Mouse (Mus musculus): ENCODE measurements around the gene Specc1l. TPM values are rescaled to one million over a fixed set of nuclear protein-coding genes. Genes with fewer than 3 reads are reported as not detected.
A peak's percentile ranks its signal among the peaks of the same experiment; 100 is the strongest.

Specc1l gene
- polyA plus RNA-seq, 1 experiment from 2014 or later = 13.0 TPM

- Histone ChIP-seq H3K9me3 (ENCODE audit: control insufficient read depth) (no peaks in the 10 kb centered on the region), H3K27ac (ENCODE audit: low read depth, low read length) (peak overlapping the region; percentile 68), H3K27me3 (replicated peaks; ENCODE audit: control insufficient read depth, insufficient read depth, low read length) (no peaks in the 10 kb centered on the region), H3K36me3 (ENCODE audit: control insufficient read depth, insufficient read depth) (peaks cover 45% of the 10 kb centered on the region), H3K4me3 (ENCODE audit: low read depth, low read length) (no peak overlapping the region), H3K4me2 (replicated peaks; ENCODE audit: low read depth) (no peak overlapping the region), H3K4me1 (replicated peaks; ENCODE audit: control insufficient read depth, insufficient read depth, low read length) (peaks cover 17% of the 10 kb centered on the region), H3K9ac (ENCODE audit: low read depth, low read length) (no peak overlapping the region)
- no peak for TF ChIP-seq CTCF (IDR thresholded peaks at IDR 0.05; ENCODE audit: low read depth)
- peak; percentile 81 for ATAC-seq
- 29% methylated on average over 5 of the region's 5 CpGs for WGBS
Observed at GRCm38 (mm10) chr10:75299785-75300418, 88.0 kb downstream of the Specc1l start.

GRCm38 (mm10) chr10:75301195-75301806, 89.4 kb downstream of the Specc1l start:
- Histone ChIP-seq H3K36me3 (ENCODE audit: control insufficient read depth, insufficient read depth) (peaks cover 38% of the 10 kb centered on the region), H3K9ac (ENCODE audit: low read depth, low read length) (no peak overlapping the region), H3K9me3 (ENCODE audit: control insufficient read depth) (no peaks in the 10 kb centered on the region), H3K4me3 (ENCODE audit: low read depth, low read length) (no peak overlapping the region), H3K27me3 (replicated peaks; ENCODE audit: control insufficient read depth, insufficient read depth, low read length) (no peaks in the 10 kb centered on the region), H3K4me2 (replicated peaks; ENCODE audit: low read depth) (no peak overlapping the region), H3K27ac (ENCODE audit: low read depth, low read length) (no peak overlapping the region; the same call in 1 of the 2 replicates), H3K4me1 (replicated peaks; ENCODE audit: control insufficient read depth, insufficient read depth, low read length) (peaks cover 15% of the 10 kb centered on the region)
- TF ChIP-seq CTCF (IDR thresholded peaks at IDR 0.05; ENCODE audit: low read depth) = no peak
- WGBS = 87% methylated on average over 12 of the region's 12 CpGs
- no peak for ATAC-seq

- no peak for ATAC-seq
- no peak overlapping the region for H3K4me2 ChIP-seq (replicated peaks; ENCODE audit: low read depth)
- TF ChIP-seq CTCF (IDR thresholded peaks at IDR 0.05; ENCODE audit: low read depth) = no peak
- no peaks in the 10 kb centered on the region for H3K27me3 ChIP-seq (replicated peaks; ENCODE audit: control insufficient read depth, insufficient read depth, low read length)
- peaks cover 44% of the 10 kb centered on the region for H3K36me3 ChIP-seq (ENCODE audit: control insufficient read depth, insufficient read depth)
- WGBS = 93% methylated on average over 4 of the region's 4 CpGs
- peaks cover 15% of the 10 kb centered on the region for H3K4me1 ChIP-seq (replicated peaks; ENCODE audit: control insufficient read depth, insufficient read depth, low read length)
- H3K9me3 ChIP-seq (ENCODE audit: control insufficient read depth) = no peaks in the 10 kb centered on the region
- H3K4me3 ChIP-seq (ENCODE audit: low read depth, low read length) = no peak overlapping the region
- no peak overlapping the region for H3K27ac ChIP-seq (ENCODE audit: low read depth, low read length)
- H3K9ac ChIP-seq (ENCODE audit: low read depth, low read length) = no peak overlapping the region
Observed at GRCm38 (mm10) chr10:75301937-75302336, 90.1 kb downstream of the Specc1l start.

GRCm38 (mm10) chr10:75302536-75302935, 90.7 kb downstream of the Specc1l start:
- no peak for ATAC-seq
- WGBS = 91% methylated on average over 4 of the region's 4 CpGs
- Histone ChIP-seq H3K27me3 (replicated peaks; ENCODE audit: control insufficient read depth, insufficient read depth, low read length) (no peaks in the 10 kb centered on the region), H3K4me2 (replicated peaks; ENCODE audit: low read depth) (no peak overlapping the region), H3K9me3 (ENCODE audit: control insufficient read depth) (no peaks in the 10 kb centered on the region), H3K9ac (ENCODE audit: low read depth, low read length) (no peak overlapping the region), H3K36me3 (ENCODE audit: control insufficient read depth, insufficient read depth) (peaks cover 44% of the 10 kb centered on the region), H3K4me3 (ENCODE audit: low read depth, low read length) (no peak overlapping the region), H3K4me1 (replicated peaks; ENCODE audit: control insufficient read depth, insufficient read depth, low read length) (peaks cover 15% of the 10 kb centered on the region), H3K27ac (ENCODE audit: low read depth, low read length) (no peak overlapping the region; the same call in 1 of the 2 replicates)
- no peak for TF ChIP-seq CTCF (IDR thresholded peaks at IDR 0.05; ENCODE audit: low read depth)

GRCm38 (mm10) chr10:75303324-75304048, 91.6 kb downstream of the Specc1l start:
- peaks cover 54% of the 10 kb centered on the region for H3K36me3 ChIP-seq (ENCODE audit: control insufficient read depth, insufficient read depth)
- no peak overlapping the region for H3K4me2 ChIP-seq (replicated peaks; ENCODE audit: low read depth)
- H3K9ac ChIP-seq (ENCODE audit: low read depth, low read length) = no peak overlapping the region

GRCm38 (mm10) chr10:75304049-75304405, 92.2 kb downstream of the Specc1l start:
- no peak for TF ChIP-seq CTCF (IDR thresholded peaks at IDR 0.05; ENCODE audit: low read depth)
- ATAC-seq = no peak

More at GRCm38 (mm10) chr10:75303324-75304048, 91.6 kb downstream of the Specc1l start:
- peaks cover 15% of the 10 kb centered on the region for H3K4me1 ChIP-seq (replicated peaks; ENCODE audit: control insufficient read depth, insufficient read depth, low read length)
- 85% methylated on average over 8 of the region's 8 CpGs for WGBS
- no peak for TF ChIP-seq CTCF (IDR thresholded peaks at IDR 0.05; ENCODE audit: low read depth)
- no peaks in the 10 kb centered on the region for H3K9me3 ChIP-seq (ENCODE audit: control insufficient read depth)
- no peak overlapping the region for H3K27ac ChIP-seq (ENCODE audit: low read depth, low read length)
- no peaks in the 10 kb centered on the region for H3K27me3 ChIP-seq (replicated peaks; ENCODE audit: control insufficient read depth, insufficient read depth, low read length)
- ATAC-seq = no peak
- H3K4me3 ChIP-seq (ENCODE audit: low read depth, low read length) = no peak overlapping the region

More at GRCm38 (mm10) chr10:75304049-75304405, 92.2 kb downstream of the Specc1l start:
- Histone ChIP-seq H3K27ac (ENCODE audit: low read depth, low read length) (peak overlapping the region; percentile 35; the same call in 1 of the 2 replicates), H3K4me1 (replicated peaks; ENCODE audit: control insufficient read depth, insufficient read depth, low read length) (peaks cover 11% of the 10 kb centered on the region), H3K9me3 (ENCODE audit: control insufficient read depth) (no peaks in the 10 kb centered on the region), H3K4me3 (ENCODE audit: low read depth, low read length) (no peak overlapping the region), H3K9ac (ENCODE audit: low read depth, low read length) (no peak overlapping the region), H3K4me2 (replicated peaks; ENCODE audit: low read depth) (no peak overlapping the region), H3K27me3 (replicated peaks; ENCODE audit: control insufficient read depth, insufficient read depth, low read length) (no peaks in the 10 kb centered on the region), H3K36me3 (ENCODE audit: control insufficient read depth, insufficient read depth) (peaks cover 59% of the 10 kb centered on the region)
- WGBS = 81% methylated on average over 5 of the region's 5 CpGs
